15 mouse cellular contexts compared by ENCODE assay signal in genomic region chr8:82477856-82478255, GRCm38 (mm10).
DNase-seq lines count a peak whose midpoint lies in the region.
"Had no signal": no experiment of that assay in that cellular context is flagged by ENCODE, and none has a peak within 500 bp of the region (broad histone marks: within the 10 kb centered on the region; RNA-seq: fewer than 3 reads in every experiment).

No protein-coding gene starts in this region.

- DNase-seq in kidney, adult 11 months, result peak; percentile 7
- no peak for DNase-seq in kidney, postnatal 10 days
- peak; percentile 56 for DNase-seq in adrenal gland, adult 8-10 months
- peak; percentile 44 for DNase-seq in embryo, embryonic 11 days
- DNase-seq in mesoderm, embryonic 11.5 days (ENCODE audit: low read depth, low spot score), result peak; percentile 60
- no peak for DNase-seq in spleen, postnatal 14 days (ENCODE audit: low spot score in 2 of 2)
- no peak for DNase-seq in layer of hippocampus, adult 11-12 months (ENCODE audit: low spot score)
- DNase-seq in heart, adult 9 months (ENCODE audit: low spot score in 2 of 2), result no peak
- DNase-seq: cerebellum, adult 9-10 months; heart, adult 18-20 months; heart, postnatal 14 days; liver, postnatal 0 days; lung, postnatal 36 days; right cerebral cortex, postnatal 14 days; thymus, postnatal 14 days had no signal

Comparison
In these comparisons a context has a peak if more than half of its experiments do, and no peak if none do; other contexts are left out.
1. DNase-seq: peak in kidney, adult 11 months (single experiment), adrenal gland, adult 8-10 months (single experiment), embryo, embryonic 11 days (single experiment) and mesoderm, embryonic 11.5 days (single experiment); none in kidney, postnatal 10 days (single experiment), spleen, postnatal 14 days (0 of 2), layer of hippocampus, adult 11-12 months (single experiment) and heart, adult 9 months (0 of 2).